Mouse (Mus musculus) stomach, postnatal 0 days (tissue): ENCODE data around the gene Bmpr1a.

ENCODE experiments used
- CTCF ChIP-seq: IDR thresholded peaks from 2 replicates; pipeline ENCODE4 v1.5.1; 2016; ENCODE audit warnings: antibody characterized with exemption, low read depth, mild to moderate bottlenecking, moderate library complexity
- EP300 ChIP-seq: optimal IDR thresholded peaks from 2 replicates; pipeline ENCODE3; 2016; ENCODE audit warnings: antibody characterized with exemption

- TF ChIP-seq CTCF (no peak), EP300 (no peak)
These were observed 14.9 kb upstream of the Bmpr1a start for GRCm38 (mm10) chr14:34517959-34518544.
